Mouse (Mus musculus): Measurements from ENCODE around the gene Prl2c3.
"Not testable (repeated sequence)": the region's sequence is repeated elsewhere in the genome, so short reads cannot be mapped to it uniquely, and the experiment has no call there.

GRCm38 (mm10) chr13:12806496-12806895 is 6.6 kb upstream of the Prl2c3 start:
- TF ChIP-seq CTCF (conservative IDR thresholded peaks at IDR 0.05 in 1 of 2, IDR thresholded peaks at IDR 0.05 in 1 of 2; ENCODE audit: low read depth in 2 of 2, low read length in 2 of 2); EP300 (IDR thresholded peaks at IDR 0.05; ENCODE audit: low read length); POLR2A (IDR thresholded peaks at IDR 0.05; ENCODE audit: low read depth, low read length); CHD2 (IDR thresholded peaks at IDR 0.05; ENCODE audit: low read length); USF2 (conservative IDR thresholded peaks at IDR 0.05; ENCODE audit: low read depth, low read length): not testable (repeated sequence)

Measured in CH12.LX (cell line).